Mouse (Mus musculus): Measurements from ENCODE around the gene Tmem59. TPM values are rescaled to one million over a fixed set of nuclear protein-coding genes. Genes with fewer than 3 reads are reported as not detected.

The Tmem59 gene
- polyA plus RNA-seq, 1 experiment from 2014 or later = 348 TPM

GRCm38 (mm10) chr4:107210483-107211097 is 32.4 kb downstream of the Tmem59 start:
- no peak overlapping the region for H3K4me2 ChIP-seq
- no peaks in the 10 kb centered on the region for H3K27me3 ChIP-seq
- ATAC-seq (ENCODE audit: insufficient number of reproducible peaks, insufficient read depth, low FRiP score, low TSS enrichment, low read depth) = no peak
- no peak overlapping the region for H3K4me3 ChIP-seq (replicated peaks)
- H3K27ac ChIP-seq = no peak overlapping the region
- peaks cover 5% of the 10 kb centered on the region for H3K4me1 ChIP-seq (replicated peaks)
- 65% methylated on average over 5 of the region's 5 CpGs for WGBS
- no peak overlapping the region for H3K9ac ChIP-seq (replicated peaks)
- no peaks in the 10 kb centered on the region for H3K9me3 ChIP-seq
- H3K36me3 ChIP-seq = peaks cover 25% of the 10 kb centered on the region; the same call in 1 of the 2 replicates

GRCm38 (mm10) chr4:107211465-107211864 is 33.3 kb downstream of the Tmem59 start:
- Histone ChIP-seq H3K36me3 (peaks cover 18% of the 10 kb centered on the region; the same call in 1 of the 2 replicates), H3K4me1 (replicated peaks) (peaks cover 5% of the 10 kb centered on the region), H3K27me3 (no peaks in the 10 kb centered on the region), H3K9me3 (no peaks in the 10 kb centered on the region), H3K9ac (replicated peaks) (no peak overlapping the region), H3K27ac (no peak overlapping the region), H3K4me3 (replicated peaks) (no peak overlapping the region), H3K4me2 (no peak overlapping the region)
- no peak for ATAC-seq (ENCODE audit: insufficient number of reproducible peaks, insufficient read depth, low FRiP score, low TSS enrichment, low read depth)
- 87% methylated on average over 4 of the region's 4 CpGs for WGBS

DNA sequence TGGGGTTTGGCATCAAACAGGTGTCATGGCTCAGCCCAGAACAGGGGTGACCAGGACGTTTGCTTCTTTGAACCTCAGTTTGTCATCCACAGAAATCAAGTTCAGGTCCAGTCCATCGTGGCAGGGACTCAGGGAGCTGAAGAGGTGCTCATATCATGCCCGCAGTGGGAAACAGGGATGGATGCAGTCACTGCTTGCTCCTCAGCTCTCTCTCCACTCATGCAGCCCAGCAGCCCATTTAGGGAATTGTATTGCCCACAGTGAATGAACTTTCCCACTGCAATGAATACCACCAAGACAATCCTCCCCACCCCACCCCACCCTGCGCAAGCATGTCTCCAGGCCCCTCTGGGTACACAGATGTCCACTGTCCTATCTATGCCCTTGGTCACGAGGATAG is 33.7 kb downstream of the Tmem59 start:
- no peak overlapping the region for H3K4me2 ChIP-seq
- H3K27ac ChIP-seq = no peak overlapping the region
- H3K4me3 ChIP-seq (replicated peaks) = no peak overlapping the region
- peaks cover 5% of the 10 kb centered on the region for H3K4me1 ChIP-seq (replicated peaks)
- no peak overlapping the region for H3K9ac ChIP-seq (replicated peaks)
- no peaks in the 10 kb centered on the region for H3K27me3 ChIP-seq
- 85% methylated on average over 5 of the region's 5 CpGs for WGBS
- no peaks in the 10 kb centered on the region for H3K9me3 ChIP-seq
- no peak for ATAC-seq (ENCODE audit: insufficient number of reproducible peaks, insufficient read depth, low FRiP score, low TSS enrichment, low read depth)
- H3K36me3 ChIP-seq = peaks cover 13% of the 10 kb centered on the region; the same call in 1 of the 2 replicates

GRCm38 (mm10) chr4:107213279-107214011 is 35.2 kb downstream of the Tmem59 start:
- no peak overlapping the region for H3K9ac ChIP-seq (replicated peaks)
- H3K4me2 ChIP-seq = no peak overlapping the region
- no peak for ATAC-seq (ENCODE audit: insufficient number of reproducible peaks, insufficient read depth, low FRiP score, low TSS enrichment, low read depth)

DNA sequence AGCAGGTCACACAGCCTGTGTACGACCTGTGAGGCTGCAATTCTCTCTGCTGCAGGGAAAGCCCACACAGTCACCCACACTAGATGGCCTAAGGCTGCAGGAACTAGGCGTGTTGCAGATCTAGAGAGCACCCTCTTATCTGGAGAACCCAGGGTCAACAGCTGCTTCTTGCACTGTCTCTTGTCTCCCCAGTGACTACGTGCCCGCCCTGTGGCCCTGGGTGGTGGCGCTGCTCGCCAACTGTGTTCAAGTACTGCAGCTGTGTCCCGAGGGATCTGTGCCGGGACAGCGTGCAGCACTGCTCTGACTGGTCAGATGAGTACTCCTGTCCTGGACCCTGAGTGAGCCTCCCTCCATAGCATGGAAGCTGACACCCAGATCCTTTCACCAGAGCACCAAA is 39.4 kb downstream of the Tmem59 start:
- ATAC-seq (ENCODE audit: insufficient number of reproducible peaks, insufficient read depth, low FRiP score, low TSS enrichment, low read depth) = no peak
- Histone ChIP-seq H3K9me3 (no peaks in the 10 kb centered on the region), H3K4me2 (no peak overlapping the region), H3K4me1 (replicated peaks) (peaks cover 5% of the 10 kb centered on the region), H3K36me3 (no peaks in the 10 kb centered on the region), H3K9ac (replicated peaks) (no peak overlapping the region), H3K27me3 (no peaks in the 10 kb centered on the region), H3K4me3 (replicated peaks) (no peak overlapping the region), H3K27ac (no peak overlapping the region)
- WGBS = 84% methylated on average over 9 of the region's 9 CpGs

More at GRCm38 (mm10) chr4:107213279-107214011, 35.2 kb downstream of the Tmem59 start:
- H3K27ac ChIP-seq = no peak overlapping the region
- no peaks in the 10 kb centered on the region for H3K27me3 ChIP-seq
- 64% methylated on average over 12 of the region's 12 CpGs for WGBS
- H3K4me1 ChIP-seq (replicated peaks) = peaks cover 5% of the 10 kb centered on the region
- H3K9me3 ChIP-seq = no peaks in the 10 kb centered on the region
- H3K36me3 ChIP-seq = no peaks in the 10 kb centered on the region; the same call in 1 of the 2 replicates
- H3K4me3 ChIP-seq (replicated peaks) = no peak overlapping the region

DNA sequence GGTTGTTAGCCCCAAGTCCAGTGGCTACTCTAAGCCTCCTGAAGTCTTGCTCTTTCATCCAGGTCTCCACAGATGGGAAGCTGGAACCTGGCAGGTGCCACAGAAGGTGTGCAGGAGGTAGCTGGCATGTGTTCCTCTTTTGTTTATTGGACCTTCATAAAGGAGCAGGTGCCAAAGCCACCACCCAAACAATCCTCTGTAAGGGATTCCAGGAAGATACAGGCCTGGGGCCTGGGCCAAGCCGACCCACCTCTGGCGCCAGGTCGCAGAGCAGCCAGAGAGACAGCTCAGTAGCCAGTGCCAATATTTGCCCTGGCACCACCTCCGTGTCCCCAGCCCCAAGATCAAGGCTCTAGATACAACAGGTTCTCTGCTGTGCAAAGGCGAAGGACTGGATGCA is 43.3 kb downstream of the Tmem59 start:
- H3K36me3 ChIP-seq = no peaks in the 10 kb centered on the region
- no peaks in the 10 kb centered on the region for H3K27me3 ChIP-seq
- H3K27ac ChIP-seq = no peak overlapping the region
- H3K4me3 ChIP-seq (replicated peaks) = no peak overlapping the region
- no peaks in the 10 kb centered on the region for H3K4me1 ChIP-seq (replicated peaks)
- no peak overlapping the region for H3K4me2 ChIP-seq
- WGBS = 87% methylated on average over 5 of the region's 5 CpGs
- ATAC-seq (ENCODE audit: insufficient number of reproducible peaks, insufficient read depth, low FRiP score, low TSS enrichment, low read depth) = no peak
- no peaks in the 10 kb centered on the region for H3K9me3 ChIP-seq
- no peak overlapping the region for H3K9ac ChIP-seq (replicated peaks)

DNA sequence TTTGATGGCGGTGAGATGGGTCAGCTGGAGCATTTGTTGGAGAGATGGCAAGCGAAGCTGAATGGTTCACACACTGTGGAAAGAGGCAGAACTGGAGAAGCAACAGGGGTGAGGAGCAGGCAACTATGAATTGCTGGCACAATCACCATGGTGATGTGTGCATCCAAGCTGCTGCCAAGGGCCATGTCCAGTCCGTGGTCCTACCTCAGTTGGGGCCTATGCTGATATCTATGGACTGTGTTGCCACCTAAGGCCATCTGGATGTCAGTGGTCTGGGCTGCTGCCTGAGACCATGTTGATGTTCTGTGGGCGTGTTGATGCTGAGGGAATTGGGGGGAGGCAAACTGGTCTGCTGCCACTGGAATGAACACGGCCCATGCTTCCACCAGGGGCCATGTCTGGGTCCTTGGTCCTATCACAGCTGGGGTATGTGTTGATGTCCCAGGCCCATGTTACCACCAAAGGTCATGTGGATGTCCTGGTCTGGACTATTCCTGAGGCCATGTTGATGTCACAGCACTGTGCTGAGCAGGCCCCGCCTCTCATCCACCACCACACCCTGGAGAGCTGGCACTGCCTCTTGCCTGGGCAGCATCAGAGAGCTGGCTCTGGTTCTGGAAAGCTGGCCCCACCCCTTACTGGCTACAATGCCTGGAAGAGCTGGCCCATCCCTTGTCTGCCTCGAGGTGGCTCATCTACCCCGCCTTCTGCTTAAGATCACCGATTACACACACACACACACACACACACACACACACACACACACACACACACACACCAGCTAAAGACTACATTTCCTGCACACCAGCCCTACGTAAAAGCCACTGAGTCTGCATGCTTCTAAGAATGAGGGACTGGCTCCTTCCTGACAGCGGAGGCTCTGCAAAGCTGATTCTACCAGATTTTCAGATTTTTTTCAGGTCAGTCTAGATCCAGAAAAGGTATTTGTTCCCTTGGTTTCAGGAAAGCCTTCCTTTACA is 45.3 kb downstream of the Tmem59 start:
- no peak overlapping the region for H3K4me2 ChIP-seq
- no peak for ATAC-seq (ENCODE audit: insufficient number of reproducible peaks, insufficient read depth, low FRiP score, low TSS enrichment, low read depth)
- 77% methylated on average over 11 of the region's 11 CpGs for WGBS

GRCm38 (mm10) chr4:107226313-107226712 is 48.1 kb downstream of the Tmem59 start:
- no peak overlapping the region for H3K9ac ChIP-seq (replicated peaks)
- H3K27me3 ChIP-seq = no peaks in the 10 kb centered on the region
- 92% methylated on average over 2 of the region's 2 CpGs for WGBS
- no peaks in the 10 kb centered on the region for H3K9me3 ChIP-seq
- H3K4me1 ChIP-seq (replicated peaks) = no peaks in the 10 kb centered on the region
- peaks cover 11% of the 10 kb centered on the region for H3K36me3 ChIP-seq
- no peak for ATAC-seq (ENCODE audit: insufficient number of reproducible peaks, insufficient read depth, low FRiP score, low TSS enrichment, low read depth)
- no peak overlapping the region for H3K4me2 ChIP-seq
- no peak overlapping the region for H3K27ac ChIP-seq
- no peak overlapping the region for H3K4me3 ChIP-seq (replicated peaks)

More for the DNA sequence above, 45.3 kb downstream of the Tmem59 start:
- H3K4me3 ChIP-seq (replicated peaks) = no peak overlapping the region
- no peaks in the 10 kb centered on the region for H3K36me3 ChIP-seq
- no peaks in the 10 kb centered on the region for H3K9me3 ChIP-seq
- no peak overlapping the region for H3K27ac ChIP-seq
- no peaks in the 10 kb centered on the region for H3K4me1 ChIP-seq (replicated peaks)
- no peak overlapping the region for H3K9ac ChIP-seq (replicated peaks)
- H3K27me3 ChIP-seq = no peaks in the 10 kb centered on the region

DNA sequence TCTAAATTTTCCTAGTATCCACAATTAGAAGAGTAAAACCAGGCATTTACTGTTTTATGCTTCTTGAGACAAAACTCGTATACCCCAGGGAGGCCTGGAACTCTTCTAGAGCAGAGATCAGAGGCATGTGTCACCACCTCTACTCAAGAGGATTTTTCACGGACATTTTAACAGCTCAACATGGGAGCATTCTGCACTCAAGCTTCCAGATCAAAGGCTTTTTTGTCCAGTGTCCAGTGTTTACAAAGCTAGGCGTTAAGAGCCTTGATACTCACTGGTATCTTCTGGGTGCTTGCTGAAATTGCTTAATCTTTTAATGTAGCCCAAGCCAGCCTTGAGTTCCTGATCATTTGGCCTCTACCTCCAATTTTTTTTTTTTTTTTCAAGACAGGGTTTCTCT is 54.0 kb downstream of the Tmem59 start:
- H3K4me3 ChIP-seq (replicated peaks) = no peak overlapping the region
- no peak overlapping the region for H3K4me2 ChIP-seq
- H3K36me3 ChIP-seq = peaks cover 68% of the 10 kb centered on the region
- H3K27me3 ChIP-seq = no peaks in the 10 kb centered on the region
- no peak overlapping the region for H3K27ac ChIP-seq
- 36% methylated on average over 3 of the region's 3 CpGs for WGBS
- ATAC-seq (ENCODE audit: insufficient number of reproducible peaks, insufficient read depth, low FRiP score, low TSS enrichment, low read depth) = no peak
- no peaks in the 10 kb centered on the region for H3K9me3 ChIP-seq
- no peak overlapping the region for H3K9ac ChIP-seq (replicated peaks)
- no peaks in the 10 kb centered on the region for H3K4me1 ChIP-seq (replicated peaks)

DNA sequence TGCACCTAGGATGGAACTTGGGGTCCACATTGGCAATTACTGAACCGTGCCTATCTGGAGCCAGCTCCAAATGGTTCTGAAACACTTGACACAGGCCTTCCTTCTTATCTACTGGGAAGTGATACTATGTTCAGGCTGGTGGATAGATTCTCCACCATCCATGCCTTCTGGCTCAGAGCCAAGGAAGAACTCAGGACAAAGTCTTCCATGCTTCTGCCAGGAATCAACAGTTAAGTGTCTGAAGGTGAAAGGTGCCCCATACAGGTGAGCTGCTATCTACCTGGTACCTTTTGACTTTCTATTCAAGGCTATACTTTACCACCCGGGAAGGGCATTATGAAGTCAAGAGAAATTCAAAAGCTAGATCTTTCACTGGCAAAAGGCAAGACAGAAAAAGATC is 60.1 kb downstream of the Tmem59 start:
- Histone ChIP-seq H3K4me1 (replicated peaks) (no peaks in the 10 kb centered on the region), H3K4me2 (no peak overlapping the region), H3K4me3 (replicated peaks) (no peak overlapping the region), H3K36me3 (peaks cover 93% of the 10 kb centered on the region), H3K27ac (no peak overlapping the region), H3K9ac (replicated peaks) (no peak overlapping the region), H3K27me3 (no peaks in the 10 kb centered on the region), H3K9me3 (no peaks in the 10 kb centered on the region; the same call in 1 of the 2 replicates)
- ATAC-seq (ENCODE audit: insufficient number of reproducible peaks, insufficient read depth, low FRiP score, low TSS enrichment, low read depth) = no peak
- 92% methylated on average over 2 of the region's 2 CpGs for WGBS

DNA sequence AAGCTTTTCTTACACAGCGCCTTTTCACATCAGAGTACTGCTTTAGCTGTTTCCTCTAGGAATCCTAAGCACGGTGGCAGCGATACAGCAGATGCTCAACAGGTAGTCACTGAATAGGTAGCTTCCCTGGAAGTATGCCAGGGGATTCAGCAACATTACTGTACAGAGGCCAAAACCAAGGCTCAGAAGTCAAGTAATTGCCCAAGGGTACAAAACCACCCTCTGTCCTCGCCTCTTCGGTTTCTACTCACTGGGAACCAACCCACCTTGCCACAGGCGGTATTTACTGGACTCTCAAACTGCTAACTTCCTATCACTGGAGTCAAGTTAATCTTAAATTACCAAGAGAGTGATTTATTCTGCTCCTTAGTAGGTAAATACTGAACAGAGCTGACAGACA is 62.0 kb downstream of the Tmem59 start:
- H3K27me3 ChIP-seq = no peaks in the 10 kb centered on the region
- H3K4me1 ChIP-seq (replicated peaks) = peaks cover 2% of the 10 kb centered on the region; the same call in 1 of the 2 replicates
- peaks cover 89% of the 10 kb centered on the region for H3K36me3 ChIP-seq
- no peaks in the 10 kb centered on the region; the same call in 1 of the 2 replicates for H3K9me3 ChIP-seq
- no peak overlapping the region for H3K27ac ChIP-seq
- ATAC-seq (ENCODE audit: insufficient number of reproducible peaks, insufficient read depth, low FRiP score, low TSS enrichment, low read depth) = no peak
- H3K4me3 ChIP-seq (replicated peaks) = no peak overlapping the region
- WGBS = 94% methylated on average over 6 of the region's 6 CpGs
- H3K9ac ChIP-seq (replicated peaks) = no peak overlapping the region
- H3K4me2 ChIP-seq = no peak overlapping the region

Measured in limb, embryonic 12.5 days (tissue).